ENCODE assay signal across 16 mouse cellular contexts in genomic region chr6:30458626-30459025, GRCm38 (mm10). TPM values are rescaled to one million over a fixed set of nuclear protein-coding genes. Genes with fewer than 3 reads are reported as not detected.
DNase-seq lines count a peak whose midpoint lies in the region; ATAC-seq lines count a peak whose summit lies in the region.
"Had no signal": no experiment of that assay in that cellular context is flagged by ENCODE, and none has a peak within 500 bp of the region (broad histone marks: within the 10 kb centered on the region; RNA-seq: fewer than 3 reads in every experiment).

No protein-coding gene starts in this region.

- DNase-seq in forebrain, embryonic 14.5 days (ENCODE audit: low spot score) = no peak
- DNase-seq in heart, adult 8-10 months (ENCODE audit: low spot score) = no peak
- no peak for DNase-seq in midbrain, embryonic 10.5 days (ENCODE audit: low spot score)
- DNase-seq in midbrain, embryonic 14.5 days = no peak
- no peak for DNase-seq in right cerebral cortex, postnatal 4 days
- DNase-seq: adrenal gland, postnatal 14 days; kidney, postnatal 14 days; right cerebral cortex, adult 18-20 months; thymus, postnatal 4 days had no signal

- H3K27ac ChIP-seq in forebrain, embryonic 12.5 days = peak overlapping the region; percentile 51
- no peak overlapping the region for H3K27ac ChIP-seq in forebrain, embryonic 14.5 days (ENCODE audit: low read depth, low read length)
- H3K27ac ChIP-seq in heart, embryonic 16.5 days (ENCODE audit: low read length) = peak overlapping the region; percentile 34; the same call in 1 of the 2 replicates
- H3K27ac ChIP-seq in midbrain, embryonic 10.5 days (replicated peaks) = peak overlapping the region; percentile 98; the same call in 1 of the 2 replicates
- H3K27ac ChIP-seq in midbrain, embryonic 14.5 days (replicated peaks; ENCODE audit: low read depth, low read length) = no peak overlapping the region
- H3K27ac ChIP-seq in midbrain, embryonic 16.5 days (ENCODE audit: low read length) = peak overlapping the region; percentile 97; the same call in 1 of the 2 replicates
- H3K27ac ChIP-seq: liver, embryonic 12.5 days had no signal

- peaks cover 20% of the 10 kb centered on the region for H3K36me3 ChIP-seq in forebrain, embryonic 12.5 days (replicated peaks)
- peaks cover 18% of the 10 kb centered on the region for H3K36me3 ChIP-seq in forebrain, embryonic 14.5 days (ENCODE audit: control insufficient read depth, insufficient read depth, low read length)
- H3K36me3 ChIP-seq in heart, embryonic 16.5 days (ENCODE audit: control insufficient read depth, insufficient read depth) = peaks cover 5% of the 10 kb centered on the region; the same call in 1 of the 2 replicates
- H3K36me3 ChIP-seq in midbrain, embryonic 10.5 days = peaks cover 28% of the 10 kb centered on the region
- peaks cover 13% of the 10 kb centered on the region for H3K36me3 ChIP-seq in midbrain, embryonic 14.5 days (ENCODE audit: control insufficient read depth, insufficient read depth, low read length)
- H3K36me3 ChIP-seq in midbrain, embryonic 16.5 days (ENCODE audit: control insufficient read depth, insufficient read depth, low read length) = no peaks in the 10 kb centered on the region

- no peak overlapping the region for H3K9ac ChIP-seq in forebrain, embryonic 12.5 days
- H3K9ac ChIP-seq in forebrain, embryonic 14.5 days (ENCODE audit: low read length) = no peak overlapping the region
- H3K9ac ChIP-seq in heart, embryonic 16.5 days (ENCODE audit: low read length) = no peak overlapping the region
- H3K9ac ChIP-seq in midbrain, embryonic 14.5 days (replicated peaks; ENCODE audit: low read length) = no peak overlapping the region
- H3K9ac ChIP-seq in midbrain, embryonic 16.5 days (ENCODE audit: low read depth, low read length) = no peak overlapping the region; the same call in 1 of the 2 replicates
- H3K9ac ChIP-seq: hindbrain, embryonic 15.5 days had no signal

- H3K4me3 ChIP-seq in forebrain, embryonic 12.5 days (replicated peaks) = no peak overlapping the region
- no peak overlapping the region for H3K4me3 ChIP-seq in forebrain, embryonic 14.5 days (ENCODE audit: low read depth, low read length)
- no peak overlapping the region for H3K4me3 ChIP-seq in heart, embryonic 16.5 days (ENCODE audit: low read length)
- H3K4me3 ChIP-seq in midbrain, embryonic 10.5 days = no peak overlapping the region
- H3K4me3 ChIP-seq in midbrain, embryonic 14.5 days (replicated peaks; ENCODE audit: low read depth, low read length) = no peak overlapping the region
- no peak overlapping the region for H3K4me3 ChIP-seq in midbrain, embryonic 16.5 days (ENCODE audit: low read depth, low read length)
- H3K4me3 ChIP-seq: hindbrain, embryonic 15.5 days; myocyte had no signal

- 85% methylated on average over 5 of the region's 5 CpGs for WGBS in forebrain, embryonic 12.5 days
- 81% methylated on average over 5 of the region's 5 CpGs for WGBS in forebrain, embryonic 14.5 days
- 81% methylated on average over 5 of the region's 5 CpGs for WGBS in heart, embryonic 16.5 days
- 83% methylated on average over 5 of the region's 5 CpGs for WGBS in midbrain, embryonic 10.5 days
- WGBS in midbrain, embryonic 14.5 days = 86% methylated on average over 5 of the region's 5 CpGs
- WGBS in midbrain, embryonic 16.5 days = 83% methylated on average over 5 of the region's 5 CpGs

- peaks cover 5% of the 10 kb centered on the region; the same call in 1 of the 2 replicates for H3K27me3 ChIP-seq in forebrain, embryonic 12.5 days
- H3K27me3 ChIP-seq in forebrain, embryonic 14.5 days (replicated peaks; ENCODE audit: control insufficient read depth, insufficient read depth, low read length) = no peaks in the 10 kb centered on the region
- no peaks in the 10 kb centered on the region for H3K27me3 ChIP-seq in heart, embryonic 16.5 days (ENCODE audit: control insufficient read depth, insufficient read depth, low read length)
- peaks cover 8% of the 10 kb centered on the region; the same call in 1 of the 2 replicates for H3K27me3 ChIP-seq in midbrain, embryonic 10.5 days (ENCODE audit: low read depth, poor library complexity, severe bottlenecking)
- no peaks in the 10 kb centered on the region for H3K27me3 ChIP-seq in midbrain, embryonic 14.5 days (ENCODE audit: control insufficient read depth, insufficient read depth, low read length)
- H3K27me3 ChIP-seq in midbrain, embryonic 16.5 days (ENCODE audit: control insufficient read depth, insufficient read depth, low read depth, low read length) = no peaks in the 10 kb centered on the region
- H3K27me3 ChIP-seq: hindbrain, embryonic 15.5 days had no signal

- ATAC-seq in forebrain, embryonic 12.5 days (ENCODE audit: low FRiP score) = no peak
- ATAC-seq in forebrain, embryonic 14.5 days = no peak
- ATAC-seq in heart, embryonic 16.5 days (replicated peaks; ENCODE audit: extremely low read depth, insufficient read depth, low FRiP score) = no peak
- ATAC-seq in midbrain, embryonic 14.5 days (ENCODE audit: low FRiP score, low TSS enrichment) = no peak
- ATAC-seq in midbrain, embryonic 16.5 days = no peak
- ATAC-seq: liver, embryonic 12.5 days had no signal

- no peak overlapping the region for H3K4me2 ChIP-seq in forebrain, embryonic 12.5 days
- no peak overlapping the region for H3K4me2 ChIP-seq in forebrain, embryonic 14.5 days (ENCODE audit: low read length)
- no peak overlapping the region for H3K4me2 ChIP-seq in heart, embryonic 16.5 days (ENCODE audit: low read depth, low read length)
- no peak overlapping the region for H3K4me2 ChIP-seq in midbrain, embryonic 14.5 days (ENCODE audit: low read length)
- H3K4me2 ChIP-seq in midbrain, embryonic 16.5 days (ENCODE audit: low read length) = no peak overlapping the region

- H3K9me3 ChIP-seq in forebrain, embryonic 12.5 days = no peaks in the 10 kb centered on the region
- H3K9me3 ChIP-seq in forebrain, embryonic 14.5 days (replicated peaks; ENCODE audit: control insufficient read depth, low read length) = no peaks in the 10 kb centered on the region
- H3K9me3 ChIP-seq in heart, embryonic 16.5 days (replicated peaks; ENCODE audit: control insufficient read depth, low read length) = no peaks in the 10 kb centered on the region
- peaks cover 4% of the 10 kb centered on the region; the same call in 1 of the 2 replicates for H3K9me3 ChIP-seq in midbrain, embryonic 10.5 days (replicated peaks)
- no peaks in the 10 kb centered on the region for H3K9me3 ChIP-seq in midbrain, embryonic 14.5 days (ENCODE audit: control insufficient read depth, low read length)
- no peaks in the 10 kb centered on the region for H3K9me3 ChIP-seq in midbrain, embryonic 16.5 days (replicated peaks; ENCODE audit: control insufficient read depth, low read length, poor library complexity, severe bottlenecking)
- H3K9me3 ChIP-seq: hindbrain, embryonic 15.5 days; liver, embryonic 12.5 days had no signal

- H3K4me1 ChIP-seq in forebrain, embryonic 12.5 days = peaks cover 37% of the 10 kb centered on the region
- H3K4me1 ChIP-seq in forebrain, embryonic 14.5 days (ENCODE audit: control insufficient read depth, insufficient read depth, low read length) = peaks cover 22% of the 10 kb centered on the region
- H3K4me1 ChIP-seq in heart, embryonic 16.5 days (ENCODE audit: control insufficient read depth, insufficient read depth, low read length) = peaks cover 28% of the 10 kb centered on the region
- H3K4me1 ChIP-seq in midbrain, embryonic 10.5 days = peaks cover 45% of the 10 kb centered on the region
- H3K4me1 ChIP-seq in midbrain, embryonic 14.5 days (ENCODE audit: control insufficient read depth, insufficient read depth, low read length) = peaks cover 29% of the 10 kb centered on the region
- peaks cover 31% of the 10 kb centered on the region for H3K4me1 ChIP-seq in midbrain, embryonic 16.5 days (ENCODE audit: control insufficient read depth, insufficient read depth, low read length)

RNA-seq across cellular contexts. Expression of gene Tmem209, which starts 51.0 kb away (rescaled TPM):
- 48.1 and 49.4 TPM in 2 replicates for polyA plus RNA-seq in forebrain, embryonic 12.5 days (2016; fragmentation: Nextera tagmentation; extraction: Ambion mirVana)
- 37.8 and 44.5 TPM in 2 replicates for polyA plus RNA-seq in forebrain, embryonic 14.5 days (2014; fragmentation: Nextera tagmentation; extraction: Ambion mirVana)
- polyA plus RNA-seq in heart, embryonic 16.5 days (2015; fragmentation: Nextera tagmentation; extraction: Ambion mirVana) = 21.7 and 27.6 TPM in 2 replicates
- total RNA-seq in heart, adult 8-10 months (2022) = 10 to 100 TPM in 2 of 4 experiments, 1 to 10 TPM in 2; 7.3 to 12.4 (median 9.5) TPM
- 47.8 and 52.7 TPM in 2 replicates for polyA plus RNA-seq in midbrain, embryonic 10.5 days (2016; fragmentation: Nextera tagmentation; extraction: Ambion mirVana)
- polyA plus RNA-seq in midbrain, embryonic 14.5 days (2014; fragmentation: Nextera tagmentation; extraction: Ambion mirVana) = 24.8 and 38.2 TPM in 2 replicates
- polyA plus RNA-seq in midbrain, embryonic 16.5 days (2015; fragmentation: Nextera tagmentation; extraction: Ambion mirVana) = 30.3 TPM in 2 replicates

RNA-seq across cellular contexts. Expression of gene Ssmem1, which starts 51.0 kb away (rescaled TPM):
- 0.29 and 0.42 TPM in 2 replicates for polyA plus RNA-seq in forebrain, embryonic 12.5 days (2016; fragmentation: Nextera tagmentation; extraction: Ambion mirVana)
- polyA plus RNA-seq in forebrain, embryonic 14.5 days (2014; fragmentation: Nextera tagmentation; extraction: Ambion mirVana) = 0.16 and 0.20 TPM in 2 replicates
- polyA plus RNA-seq in heart, embryonic 16.5 days (2015; fragmentation: Nextera tagmentation; extraction: Ambion mirVana) = 0.12 TPM in 1 of 2 replicates, not detected in the other
- total RNA-seq in heart, adult 8-10 months (2022) = under 1 TPM in 1 of 4 experiments, not detected in 3; 0.40 TPM
- 0.22 and 0.36 TPM in 2 replicates for polyA plus RNA-seq in midbrain, embryonic 10.5 days (2016; fragmentation: Nextera tagmentation; extraction: Ambion mirVana)
- 0.38 TPM in 1 of 2 replicates, not detected in the other for polyA plus RNA-seq in midbrain, embryonic 14.5 days (2014; fragmentation: Nextera tagmentation; extraction: Ambion mirVana)
- polyA plus RNA-seq in midbrain, embryonic 16.5 days (2015; fragmentation: Nextera tagmentation; extraction: Ambion mirVana) = 0.14 TPM in 1 of 2 replicates, not detected in the other
- polyA plus RNA-seq: spleen, adult 2 months had no signal

RNA-seq across cellular contexts. Expression of gene Klhdc10, which starts 57.0 kb away (rescaled TPM):
- polyA plus RNA-seq in forebrain, embryonic 12.5 days (2016; fragmentation: Nextera tagmentation; extraction: Ambion mirVana) = 43.1 and 47.2 TPM in 2 replicates
- polyA plus RNA-seq in forebrain, embryonic 14.5 days (2014; fragmentation: Nextera tagmentation; extraction: Ambion mirVana) = 35.2 and 41.1 TPM in 2 replicates
- 16.8 and 19.0 TPM in 2 replicates for polyA plus RNA-seq in heart, embryonic 16.5 days (2015; fragmentation: Nextera tagmentation; extraction: Ambion mirVana)
- total RNA-seq in heart, adult 8-10 months (2022) = 10 to 100 TPM; 45.4 to 55.7 (median 50.9) TPM
- 27.7 and 28.0 TPM in 2 replicates for polyA plus RNA-seq in midbrain, embryonic 10.5 days (2016; fragmentation: Nextera tagmentation; extraction: Ambion mirVana)
- 44.2 and 56.2 TPM in 2 replicates for polyA plus RNA-seq in midbrain, embryonic 14.5 days (2014; fragmentation: Nextera tagmentation; extraction: Ambion mirVana)
- 41.7 and 42.1 TPM in 2 replicates for polyA plus RNA-seq in midbrain, embryonic 16.5 days (2015; fragmentation: Nextera tagmentation; extraction: Ambion mirVana)

Comparison
In these comparisons a context has a peak if more than half of its experiments do, and no peak if none do; other contexts are left out.
1. H3K27ac ChIP-seq: peak in forebrain, embryonic 12.5 days (single experiment), heart, embryonic 16.5 days (single experiment), midbrain, embryonic 10.5 days (single experiment) and midbrain, embryonic 16.5 days (single experiment); none in forebrain, embryonic 14.5 days (single experiment) and midbrain, embryonic 14.5 days (single experiment).